Mouse (Mus musculus) kidney, embryonic 15.5 days (tissue): ENCODE results near the gene Prl. TPM values are rescaled to one million over a fixed set of nuclear protein-coding genes. Genes with fewer than 3 reads are reported as not detected.
"Not testable (repeated sequence)": the region's sequence is repeated elsewhere in the genome, so short reads cannot be mapped to it uniquely, and the experiment has no call there.

ENCODE experiments used
- ATAC-seq: fragments of 200-750 bp; cut with Nextera tagmentation; replicated peaks from 2 replicates; pipeline ENCODE4 v1.8.0; 2017; ENCODE audit warnings: moderate TSS enrichment; ENCODE audit not compliant: low FRiP score
- H3K27ac ChIP-seq: fragments of 300-500 bp; sonication (generic); 2 replicates; pipeline ENCODE4 v1.5.1; 2015; ENCODE audit warnings: mild to moderate bottlenecking, inconsistent platforms
- H3K27me3 ChIP-seq: fragments of 300-500 bp; sonication (generic); 2 replicates; pipeline ENCODE4 v1.6.1; 2015; ENCODE audit warnings: inconsistent platforms
- H3K36me3 ChIP-seq: fragments of 300-500 bp; sonication (generic); 2 replicates; pipeline ENCODE4 v1.6.1; 2015; ENCODE audit warnings: inconsistent platforms
- H3K4me1 ChIP-seq: fragments of 300-500 bp; sonication (generic); 2 replicates; pipeline ENCODE4 v1.6.1; 2015; ENCODE audit warnings: inconsistent platforms
- H3K4me2 ChIP-seq: fragments of 300-500 bp; sonication (generic); 2 replicates; pipeline ENCODE4 v1.6.1; 2015; ENCODE audit warnings: moderate library complexity, mild to moderate bottlenecking, inconsistent platforms
- H3K4me3 ChIP-seq: fragments of 300-500 bp; sonication (generic); replicated peaks from 2 replicates; pipeline ENCODE4 v1.5.1; 2015; ENCODE audit warnings: mild to moderate bottlenecking, inconsistent platforms
- H3K9ac ChIP-seq: fragments of 300-500 bp; sonication (generic); 2 replicates; pipeline ENCODE4 v1.6.1; 2015; ENCODE audit warnings: mild to moderate bottlenecking, inconsistent platforms
- H3K9me3 ChIP-seq: fragments of 300-500 bp; sonication (generic); replicated peaks from 2 replicates; pipeline ENCODE4 v1.6.1; 2016; ENCODE audit warnings: inconsistent platforms
- WGBS: fragments of 180-500 bp; shearing (Covaris S2); methylation state at CpG from one replicate; pipeline ENCODE4 v1.1.7; 2015; ENCODE audit warnings: mixed read lengths; 5-methylcytosine and 5-hydroxymethylcytosine counted together
- polyA plus RNA-seq: library from polyadenylated mRNA; unstranded; fragments of >200 nt; fragmentation: Nextera tagmentation; extraction: Ambion mirVana; gene quantifications from 2 replicates; pipeline ENCODE4 v1.2.1, GENCODE M21; 2015

Prl gene
- polyA plus RNA-seq = not detected in 2 replicates

GRCm38 (mm10) chr13:27057270-27057669 is at the start of gene Prl:
Gene Prl, plus strand, starts transcription at chr13:27057570.
- H3K36me3 ChIP-seq = no peaks in the 10 kb centered on the region
- no peaks in the 10 kb centered on the region for H3K9me3 ChIP-seq
- H3K27ac ChIP-seq = no peak within 1 kb of the TSS
- no peak within 1 kb of the TSS for H3K4me2 ChIP-seq
- H3K27me3 ChIP-seq = no peaks in the 10 kb centered on the region
- whole genome bisulfite sequencing = 88% methylated on average over 1 of the region's 1 CpGs
- ATAC-seq = no peak
- no peaks in the 10 kb centered on the region for H3K4me1 ChIP-seq
- no peak within 1 kb of the TSS for H3K9ac ChIP-seq
- H3K4me3 ChIP-seq = no peak within 1 kb of the TSS

- ATAC-seq = no peak
- Histone ChIP-seq H3K4me1 (peaks cover 11% of the 10 kb centered on the region), H3K36me3 (no peaks in the 10 kb centered on the region), H3K4me3 (no peak overlapping the region), H3K9me3 (no peaks in the 10 kb centered on the region), H3K27me3 (no peaks in the 10 kb centered on the region), H3K27ac (no peak overlapping the region), H3K9ac (no peak overlapping the region), H3K4me2 (no peak overlapping the region)
- 89% methylated on average over 1 of the region's 1 CpGs for WGBS
Measured at GRCm38 (mm10) chr13:27026614-27027013, 30.8 kb upstream of the Prl start.

- H3K4me3 ChIP-seq = no peak overlapping the region
- H3K9me3 ChIP-seq = no peaks in the 10 kb centered on the region
- no peak for ATAC-seq
- no peaks in the 10 kb centered on the region for H3K36me3 ChIP-seq
- H3K4me2 ChIP-seq = no peak overlapping the region
- no peak overlapping the region for H3K27ac ChIP-seq
- no peaks in the 10 kb centered on the region for H3K27me3 ChIP-seq
- no peak overlapping the region for H3K9ac ChIP-seq
- 88% methylated on average over 1 of the region's 1 CpGs for WGBS
- H3K4me1 ChIP-seq = peaks cover 16% of the 10 kb centered on the region
Measured at GRCm38 (mm10) chr13:27027376-27027775, 30.0 kb upstream of the Prl start.

- no peaks in the 10 kb centered on the region for H3K9me3 ChIP-seq
- no peak overlapping the region for H3K4me3 ChIP-seq
- 81% methylated on average over 2 of the region's 2 CpGs for WGBS
- H3K27ac ChIP-seq = no peak overlapping the region
- no peaks in the 10 kb centered on the region for H3K36me3 ChIP-seq
- no peak overlapping the region for H3K9ac ChIP-seq
- no peak for ATAC-seq
- H3K4me2 ChIP-seq = no peak overlapping the region
- H3K27me3 ChIP-seq = no peaks in the 10 kb centered on the region
- H3K4me1 ChIP-seq = peaks cover 16% of the 10 kb centered on the region
Measured at GRCm38 (mm10) chr13:27028501-27029240, 28.7 kb upstream of the Prl start.

GRCm38 (mm10) chr13:27031101-27031852 is 26.1 kb upstream of the Prl start:
- H3K9ac ChIP-seq = no peak overlapping the region
- 24% methylated on average over 4 of the region's 4 CpGs for WGBS
- H3K4me3 ChIP-seq = no peak overlapping the region
- H3K27ac ChIP-seq = peak overlapping the region; percentile 75
- no peak overlapping the region for H3K4me2 ChIP-seq
- no peaks in the 10 kb centered on the region for H3K36me3 ChIP-seq
- no peaks in the 10 kb centered on the region for H3K27me3 ChIP-seq
- no peaks in the 10 kb centered on the region for H3K9me3 ChIP-seq
- peak; percentile 56 for ATAC-seq
- H3K4me1 ChIP-seq = peaks cover 16% of the 10 kb centered on the region

- Histone ChIP-seq H3K4me2 (no peak overlapping the region), H3K36me3 (no peaks in the 10 kb centered on the region), H3K27me3 (no peaks in the 10 kb centered on the region), H3K9ac (no peak overlapping the region), H3K27ac (peak overlapping the region; percentile 75; the same call in 1 of the 2 replicates), H3K9me3 (no peaks in the 10 kb centered on the region), H3K4me3 (no peak overlapping the region), H3K4me1 (peaks cover 16% of the 10 kb centered on the region)
- 56% methylated on average over 1 of the region's 1 CpGs for WGBS
- ATAC-seq = no peak
Measured at GRCm38 (mm10) chr13:27031853-27032240, 25.5 kb upstream of the Prl start.

- peaks cover 16% of the 10 kb centered on the region for H3K4me1 ChIP-seq
- no peak overlapping the region for H3K9ac ChIP-seq
- H3K36me3 ChIP-seq = no peaks in the 10 kb centered on the region
- H3K9me3 ChIP-seq = no peaks in the 10 kb centered on the region
- 87% methylated on average over 2 of the region's 2 CpGs for WGBS
- ATAC-seq = no peak
- H3K27ac ChIP-seq = no peak overlapping the region
- no peak overlapping the region for H3K4me2 ChIP-seq
- no peak overlapping the region for H3K4me3 ChIP-seq
- no peaks in the 10 kb centered on the region for H3K27me3 ChIP-seq
Measured at GRCm38 (mm10) chr13:27032998-27033397, 24.4 kb upstream of the Prl start.

GRCm38 (mm10) chr13:27042185-27042584 is 15.2 kb upstream of the Prl start:
- H3K36me3 ChIP-seq = no peaks in the 10 kb centered on the region
- WGBS = 80% methylated on average over 2 of the region's 2 CpGs
- no peak overlapping the region for H3K4me3 ChIP-seq
- H3K9ac ChIP-seq = no peak overlapping the region
- no peak overlapping the region for H3K4me2 ChIP-seq
- no peaks in the 10 kb centered on the region for H3K9me3 ChIP-seq
- H3K4me1 ChIP-seq = no peaks in the 10 kb centered on the region
- H3K27me3 ChIP-seq = no peaks in the 10 kb centered on the region
- ATAC-seq = no peak
- H3K27ac ChIP-seq = no peak overlapping the region

GRCm38 (mm10) chr13:27043326-27043725 is 14.0 kb upstream of the Prl start:
- WGBS = 41% methylated on average over 1 of the region's 1 CpGs
- Histone ChIP-seq H3K27me3 (no peaks in the 10 kb centered on the region), H3K4me1 (no peaks in the 10 kb centered on the region), H3K4me2 (no peak overlapping the region), H3K9me3 (no peaks in the 10 kb centered on the region), H3K36me3 (no peaks in the 10 kb centered on the region), H3K27ac (no peak overlapping the region), H3K9ac (no peak overlapping the region), H3K4me3 (no peak overlapping the region)
- no peak for ATAC-seq

GRCm38 (mm10) chr13:27059177-27059576 is 1.8 kb downstream of the Prl start:
- H3K4me3 ChIP-seq = no peak overlapping the region
- no peak overlapping the region for H3K27ac ChIP-seq
- ATAC-seq = no peak
- no peaks in the 10 kb centered on the region for H3K4me1 ChIP-seq
- H3K36me3 ChIP-seq = no peaks in the 10 kb centered on the region
- no peaks in the 10 kb centered on the region for H3K27me3 ChIP-seq
- no peak overlapping the region for H3K4me2 ChIP-seq
- WGBS = 91% methylated on average over 7 of the region's 7 CpGs
- no peaks in the 10 kb centered on the region for H3K9me3 ChIP-seq
- no peak overlapping the region for H3K9ac ChIP-seq

GRCm38 (mm10) chr13:27093890-27094289 is 36.5 kb downstream of the Prl start, which contains the start of gene Prl3d1:
Gene Prl3d1, plus strand, starts transcription at chr13:27094190.
- H3K9me3 ChIP-seq, H3K4me3 ChIP-seq, H3K4me2 ChIP-seq, H3K27me3 ChIP-seq, ATAC-seq, H3K27ac ChIP-seq, H3K36me3 ChIP-seq, H3K9ac ChIP-seq, H3K4me1 ChIP-seq: not testable (repeated sequence)
- WGBS = 92% methylated on average over 5 of the region's 5 CpGs
